12 mouse cellular contexts compared by ENCODE assay signal in the genomic region with DNA sequence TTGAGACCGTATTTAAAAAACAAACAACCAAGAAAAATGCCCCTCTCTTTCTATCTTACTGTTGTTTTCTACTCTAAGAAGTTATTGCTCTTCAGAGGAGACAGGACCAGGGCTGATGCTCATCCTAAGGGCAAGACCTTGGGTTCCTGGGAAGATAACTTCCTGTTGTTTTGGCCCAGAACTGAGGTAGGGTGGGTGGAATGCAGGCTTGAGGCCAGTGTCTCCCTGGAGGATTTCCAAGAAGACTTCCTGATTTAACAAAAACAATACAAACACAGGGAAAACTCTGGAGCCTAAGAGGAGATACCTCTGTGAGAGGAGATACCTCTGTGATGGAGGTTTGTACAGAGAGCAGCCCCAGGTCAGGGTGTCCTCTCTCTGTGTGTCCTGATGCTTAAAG. TPM values are rescaled to one million over a fixed set of nuclear protein-coding genes. Genes with fewer than 3 reads are reported as not detected.
DNase-seq lines count a peak whose midpoint lies in the region; ATAC-seq lines count a peak whose summit lies in the region.
"Had no signal": no experiment of that assay in that cellular context is flagged by ENCODE, and none has a peak within 500 bp of the region (broad histone marks: within the 10 kb centered on the region; RNA-seq: fewer than 3 reads in every experiment).

No protein-coding gene starts in this region.

- no peaks in the 10 kb centered on the region for H3K36me3 ChIP-seq in kidney, embryonic 16.5 days (ENCODE audit: insufficient read depth, low read length)
- no peaks in the 10 kb centered on the region for H3K36me3 ChIP-seq in midbrain, embryonic 14.5 days (ENCODE audit: control insufficient read depth, insufficient read depth, low read length)
- no peaks in the 10 kb centered on the region for H3K36me3 ChIP-seq in intestine, embryonic 16.5 days (ENCODE audit: control insufficient read depth, insufficient read depth, low read length)
- H3K36me3 ChIP-seq: forebrain, embryonic 10.5 days; heart, embryonic 15.5 days; neural tube, embryonic 12.5 days had no signal

- no peak for ATAC-seq in kidney, embryonic 16.5 days (ENCODE audit: low FRiP score, low TSS enrichment)
- ATAC-seq in midbrain, embryonic 14.5 days (ENCODE audit: low FRiP score, low TSS enrichment) = no peak
- ATAC-seq in intestine, embryonic 16.5 days = no peak

- H3K9ac ChIP-seq in kidney, embryonic 16.5 days (replicated peaks; ENCODE audit: low read length) = no peak overlapping the region
- no peak overlapping the region for H3K9ac ChIP-seq in midbrain, embryonic 14.5 days (replicated peaks; ENCODE audit: low read length)
- no peak overlapping the region for H3K9ac ChIP-seq in intestine, embryonic 16.5 days (ENCODE audit: low read depth, low read length)
- H3K9ac ChIP-seq: heart, embryonic 15.5 days; neural tube, embryonic 12.5 days had no signal

- H3K4me3 ChIP-seq in kidney, embryonic 16.5 days (ENCODE audit: low read length) = no peak overlapping the region
- no peak overlapping the region for H3K4me3 ChIP-seq in midbrain, embryonic 14.5 days (replicated peaks; ENCODE audit: low read depth, low read length)
- no peak overlapping the region for H3K4me3 ChIP-seq in intestine, embryonic 16.5 days (ENCODE audit: low read length)
- H3K4me3 ChIP-seq: forebrain, embryonic 10.5 days; heart, embryonic 15.5 days; megakaryocyte, embryonic 14.5 days; neural tube, embryonic 12.5 days had no signal

- H3K27ac ChIP-seq in kidney, embryonic 16.5 days (ENCODE audit: low read length) = peak overlapping the region; percentile 21; the same call in 1 of the 2 replicates
- H3K27ac ChIP-seq in midbrain, embryonic 14.5 days (replicated peaks; ENCODE audit: low read depth, low read length) = no peak overlapping the region
- H3K27ac ChIP-seq in intestine, embryonic 16.5 days (ENCODE audit: low read length) = no peak overlapping the region
- H3K27ac ChIP-seq: forebrain, embryonic 10.5 days; heart, embryonic 15.5 days; neural tube, embryonic 12.5 days had no signal

- 72% methylated on average over 1 of the region's 1 CpGs for WGBS in kidney, embryonic 16.5 days
- 98% methylated on average over 1 of the region's 1 CpGs for WGBS in midbrain, embryonic 14.5 days
- 67% methylated on average over 1 of the region's 1 CpGs for WGBS in intestine, embryonic 16.5 days

- intact Hi-C loops in gastrocnemius, postnatal 14 days (cut with DNase I; ENCODE audit: low total_unique reads) = loop anchor here (2.0 to 10.0 kb wide), 2 partner anchors 67 to 127 kb away; no protein-coding TSS in a partner anchor

- H3K4me2 ChIP-seq in kidney, embryonic 16.5 days (replicated peaks; ENCODE audit: low read depth, low read length) = no peak overlapping the region
- no peak overlapping the region for H3K4me2 ChIP-seq in midbrain, embryonic 14.5 days (ENCODE audit: low read length)
- no peak overlapping the region for H3K4me2 ChIP-seq in intestine, embryonic 16.5 days (ENCODE audit: low read depth, low read length)
- H3K4me2 ChIP-seq: heart, embryonic 15.5 days; neural tube, embryonic 12.5 days had no signal

- H3K9me3 ChIP-seq in kidney, embryonic 16.5 days (ENCODE audit: low read length) = no peaks in the 10 kb centered on the region
- no peaks in the 10 kb centered on the region for H3K9me3 ChIP-seq in midbrain, embryonic 14.5 days (ENCODE audit: control insufficient read depth, low read length)
- no peaks in the 10 kb centered on the region for H3K9me3 ChIP-seq in intestine, embryonic 16.5 days (ENCODE audit: control insufficient read depth, low read length)
- H3K9me3 ChIP-seq: forebrain, embryonic 10.5 days; heart, embryonic 15.5 days; megakaryocyte, embryonic 14.5 days; neural tube, embryonic 12.5 days had no signal

- H3K4me1 ChIP-seq in kidney, embryonic 16.5 days (ENCODE audit: insufficient read depth, low read length) = peaks cover 11% of the 10 kb centered on the region; the same call in 1 of the 2 replicates
- no peaks in the 10 kb centered on the region for H3K4me1 ChIP-seq in midbrain, embryonic 14.5 days (ENCODE audit: control insufficient read depth, insufficient read depth, low read length)
- H3K4me1 ChIP-seq in intestine, embryonic 16.5 days (ENCODE audit: control insufficient read depth, insufficient read depth, low read length) = peaks cover 2% of the 10 kb centered on the region; the same call in 1 of the 2 replicates
- H3K4me1 ChIP-seq: forebrain, embryonic 10.5 days; neural tube, embryonic 12.5 days had no signal

- peak; percentile 75 for DNase-seq in ovary, adult 18-20 months (ENCODE audit: low spot score)
- no peak for DNase-seq in ovary, postnatal 10 days (ENCODE audit: low spot score)
- DNase-seq in gastrocnemius, postnatal 14 days = peak; percentile 47
- peak; percentile 8 for DNase-seq in yolk sac, embryonic 10.5 days (ENCODE audit: low spot score)
- no peak for DNase-seq in midbrain, embryonic 14.5 days
- DNase-seq: thymus, adult 18-20 months had no signal

- no peaks in the 10 kb centered on the region for H3K27me3 ChIP-seq in kidney, embryonic 16.5 days (ENCODE audit: insufficient read depth, low read length)
- H3K27me3 ChIP-seq in midbrain, embryonic 14.5 days (ENCODE audit: control insufficient read depth, insufficient read depth, low read length) = no peaks in the 10 kb centered on the region
- H3K27me3 ChIP-seq in intestine, embryonic 16.5 days (replicated peaks; ENCODE audit: control insufficient read depth, insufficient read depth, low read length) = no peaks in the 10 kb centered on the region
- H3K27me3 ChIP-seq: heart, embryonic 15.5 days; neural tube, embryonic 12.5 days had no signal

RNA-seq across cellular contexts. Expression of a gene that starts 35.0 kb away (rescaled TPM):
- total RNA-seq in gastrocnemius, postnatal 14 days (2021) = 10 to 100 TPM; 29.4 to 31.5 TPM
- polyA plus RNA-seq in kidney, embryonic 16.5 days (2015; fragmentation: Nextera tagmentation; extraction: Ambion mirVana) = 21.7 and 21.8 TPM in 2 replicates
- polyA plus RNA-seq in midbrain, embryonic 14.5 days (2014; fragmentation: Nextera tagmentation; extraction: Ambion mirVana) = 0.15 and 0.62 TPM in 2 replicates
- 2.7 and 2.9 TPM in 2 replicates for polyA plus RNA-seq in intestine, embryonic 16.5 days (2015; fragmentation: Nextera tagmentation; extraction: Ambion mirVana)

RNA-seq across cellular contexts. Expression of a gene that starts 57.7 kb away (rescaled TPM):
- total RNA-seq in gastrocnemius, postnatal 14 days (2021) = 100 to 1,000 TPM in 1 of 2 experiments, 10 to 100 TPM in 1; 95.8 to 119 TPM
- polyA plus RNA-seq in kidney, embryonic 16.5 days (2015; fragmentation: Nextera tagmentation; extraction: Ambion mirVana) = 54.9 and 57.7 TPM in 2 replicates
- polyA plus RNA-seq in midbrain, embryonic 14.5 days (2014; fragmentation: Nextera tagmentation; extraction: Ambion mirVana) = 6.5 and 14.3 TPM in 2 replicates
- 51.5 and 56.0 TPM in 2 replicates for polyA plus RNA-seq in intestine, embryonic 16.5 days (2015; fragmentation: Nextera tagmentation; extraction: Ambion mirVana)

Comparison
In these comparisons a context has a peak if more than half of its experiments do, and no peak if none do; other contexts are left out.
1. DNase-seq: peak in ovary, adult 18-20 months (single experiment), gastrocnemius, postnatal 14 days (single experiment) and yolk sac, embryonic 10.5 days (single experiment); none in ovary, postnatal 10 days (single experiment) and midbrain, embryonic 14.5 days (single experiment).